Mouse (Mus musculus) adrenal gland, postnatal 0 days (tissue): ENCODE measurements around the gene A730009L09Rik. TPM values are rescaled to one million over a fixed set of nuclear protein-coding genes. Genes with fewer than 3 reads are reported as not detected.

Experiments used
- polyA plus RNA-seq: library from polyadenylated mRNA; unstranded; fragments of >200 nt; fragmentation: Nextera tagmentation; extraction: Ambion mirVana; gene quantifications from 2 replicates; pipeline ENCODE4 v1.2.1, GENCODE M21; 2015

Gene A730009L09Rik
- not detected in 2 replicates for polyA plus RNA-seq

GRCm38 (mm10) chr16:84514821-84515220 lies at the start of gene A730009L09Rik:
A730009L09Rik (plus strand) TSS chr16:84515121.

Other genes with a start within 250 kb of the A730009L09Rik start
- gene Mrpl39, start 220.6 kb downstream of the A730009L09Rik start, polyA plus RNA-seq: 47.5 and 73.4 TPM in 2 replicates